Mouse (Mus musculus): Measurements from ENCODE around the gene Slc5a5.

GRCm38 (mm10) chr8:70876382-70876781 lies 16.2 kb downstream of the Slc5a5 start:
- TF ChIP-seq CTCF (IDR thresholded peaks at IDR 0.05; ENCODE audit: insufficient read depth, low read depth, low read length), result no peak
- no peak for TF ChIP-seq POLR2A (IDR thresholded peaks at IDR 0.05; ENCODE audit: insufficient read depth, low read depth, low read length)

Measured in olfactory bulb, adult 2 months (tissue).